Mouse (Mus musculus): ENCODE results near the gene Pi4ka.
A peak's percentile ranks its signal among the peaks of the same experiment; 100 is the strongest.

DNA sequence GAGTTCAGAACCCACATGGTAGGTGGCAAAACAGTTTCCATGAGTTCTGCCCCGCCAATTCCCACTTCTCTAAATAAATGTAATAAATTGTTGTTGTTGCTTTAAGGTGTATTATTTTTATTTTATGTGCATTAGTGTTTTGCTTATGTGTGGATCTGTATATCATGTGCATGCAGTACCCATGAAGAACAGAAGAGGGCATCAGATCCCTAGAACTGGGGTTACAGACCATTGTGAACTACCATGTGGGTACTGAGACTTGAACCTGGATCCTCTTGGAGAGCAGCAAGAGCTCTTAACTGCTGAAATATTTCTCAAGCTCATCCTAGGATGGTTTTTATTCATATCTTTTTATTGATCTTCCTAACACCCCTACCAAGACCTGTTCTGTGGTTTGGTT is 3.3 kb downstream of the Pi4ka start:
- TF ChIP-seq CTCF (IDR thresholded peaks at IDR 0.05; ENCODE audit: low read depth) (peak; percentile 79), EP300 (optimal IDR thresholded peaks at IDR 0.05) (no peak)

All from stomach, postnatal 0 days (tissue).